ENCODE assay signal across 12 mouse cellular contexts in genomic region chr4:130787530-130787929, GRCm38 (mm10).
"Had no signal": no experiment of that assay in that cellular context is flagged by ENCODE, and none has a peak within 500 bp of the region (broad histone marks: within the 10 kb centered on the region; RNA-seq: fewer than 3 reads in every experiment).

No protein-coding gene starts in this region.

- H3K4me3 ChIP-seq: kidney, embryonic 15.5 days; left cerebral cortex, adult 2 months; limb, embryonic 10.5 days; liver, embryonic 15.5 days; lung, embryonic 15.5 days; midbrain, embryonic 13.5 days; neural tube, embryonic 12.5 days had no signal

- H3K9ac ChIP-seq: kidney, embryonic 15.5 days; liver, embryonic 15.5 days; lung, embryonic 15.5 days; midbrain, embryonic 13.5 days; neural tube, embryonic 12.5 days had no signal

- H3K27me3 ChIP-seq: lung, embryonic 15.5 days had no signal

- ATAC-seq: hindbrain, postnatal 0 days; midbrain, embryonic 13.5 days had no signal

- DNase-seq: kidney, adult 18-20 months; kidney, postnatal 25 days; spleen, adult 18-20 months; thymus, postnatal 4 days had no signal

- H3K4me1 ChIP-seq: neural tube, embryonic 12.5 days had no signal

- H3K36me3 ChIP-seq: kidney, embryonic 15.5 days; lung, embryonic 15.5 days; midbrain, embryonic 13.5 days; neural tube, embryonic 12.5 days had no signal

- H3K9me3 ChIP-seq: kidney, embryonic 15.5 days; limb, embryonic 10.5 days; liver, embryonic 15.5 days; lung, embryonic 15.5 days; midbrain, embryonic 13.5 days; neural tube, embryonic 12.5 days had no signal

- H3K27ac ChIP-seq: hindbrain, postnatal 0 days; kidney, embryonic 15.5 days; left cerebral cortex, adult 2 months; limb, embryonic 10.5 days; liver, embryonic 15.5 days; lung, embryonic 15.5 days; midbrain, embryonic 13.5 days; neural tube, embryonic 12.5 days had no signal

- H3K4me2 ChIP-seq: kidney, embryonic 15.5 days; liver, embryonic 15.5 days; lung, embryonic 15.5 days; midbrain, embryonic 13.5 days; neural tube, embryonic 12.5 days had no signal
